ENCODE assay signal across 22 mouse cellular contexts in the genomic region with DNA sequence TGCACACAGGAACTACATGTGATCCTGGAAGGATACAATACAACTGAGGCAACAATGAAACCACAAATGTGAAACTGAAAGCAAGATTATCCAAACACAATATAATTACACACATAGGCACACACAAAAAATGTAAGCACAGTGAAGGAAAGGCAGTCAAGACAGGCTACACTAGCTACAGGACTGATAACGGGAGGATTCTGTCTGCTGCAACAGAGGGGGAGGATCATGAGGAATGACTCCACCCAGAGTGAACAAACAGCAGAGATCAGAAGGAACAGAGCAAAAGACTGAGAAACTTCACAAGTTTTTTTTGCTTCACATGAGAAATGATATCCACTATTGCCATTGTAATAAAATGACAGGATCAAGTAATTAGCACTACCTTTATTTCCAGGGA. TPM values are rescaled to one million over a fixed set of nuclear protein-coding genes. Genes with fewer than 3 reads are reported as not detected.
"Had no signal": no experiment of that assay in that cellular context is flagged by ENCODE, and none has a peak within 500 bp of the region (broad histone marks: within the 10 kb centered on the region; RNA-seq: fewer than 3 reads in every experiment).

No protein-coding gene starts in this region.

- H3K4me2 ChIP-seq: lung, embryonic 15.5 days; midbrain, embryonic 11.5 days; midbrain, embryonic 13.5 days; midbrain, embryonic 15.5 days; neural tube, embryonic 12.5 days; stomach, embryonic 15.5 days had no signal

- ATAC-seq: lung, postnatal 0 days; midbrain, embryonic 13.5 days; midbrain, embryonic 15.5 days had no signal

- H3K36me3 ChIP-seq: midbrain, embryonic 15.5 days had no signal

- H3K4me1 ChIP-seq: lung, embryonic 15.5 days; midbrain, embryonic 13.5 days; midbrain, embryonic 15.5 days; neural tube, embryonic 12.5 days; stomach, embryonic 15.5 days had no signal

- H3K27ac ChIP-seq: lung, embryonic 15.5 days; macrophage; midbrain, embryonic 13.5 days; midbrain, embryonic 15.5 days; neural tube, embryonic 12.5 days; stomach, embryonic 15.5 days; stomach, postnatal 0 days had no signal

- H3K9ac ChIP-seq: lung, embryonic 15.5 days; midbrain, embryonic 13.5 days; midbrain, embryonic 15.5 days; neural tube, embryonic 12.5 days; stomach, embryonic 15.5 days had no signal

- H3K9me3 ChIP-seq: lung, embryonic 15.5 days; midbrain, embryonic 13.5 days; midbrain, embryonic 15.5 days; neural tube, embryonic 12.5 days; stomach, embryonic 15.5 days had no signal

- H3K27me3 ChIP-seq: lung, embryonic 15.5 days; midbrain, embryonic 13.5 days; midbrain, embryonic 15.5 days; neural tube, embryonic 12.5 days; stomach, embryonic 15.5 days had no signal

- H3K4me3 ChIP-seq: lung, embryonic 15.5 days; midbrain, embryonic 13.5 days; midbrain, embryonic 15.5 days; neural tube, embryonic 12.5 days; stomach, embryonic 15.5 days had no signal

- DNase-seq: lung, adult 2 months; lung, postnatal 14 days; lung, postnatal 36 days; right cerebral cortex, postnatal 14 days; thymus, adult 2 months; thymus, postnatal 25 days; thymus, postnatal 4 days had no signal

RNA-seq across cellular contexts. Expression of a gene that starts 39.7 kb away (rescaled TPM):
- total RNA-seq: midbrain, postnatal 0 days; monocyte, adult 5-6 weeks; neutrophil, adult 5-6 weeks had no signal
- polyA plus RNA-seq: liver, embryonic 16.5 days; lung, embryonic 15.5 days; lung, postnatal 0 days; macrophage; midbrain, embryonic 11.5 days; midbrain, embryonic 13.5 days; midbrain, embryonic 15.5 days; midbrain, postnatal 0 days; neural tube, embryonic 12.5 days; neural tube, embryonic 14.5 days; spleen, adult 2 months; stomach, embryonic 15.5 days had no signal
